Mouse (Mus musculus) liver, postnatal 0 days (tissue): ENCODE results near the gene Chrna1. TPM values are rescaled to one million over a fixed set of nuclear protein-coding genes. Genes with fewer than 3 reads are reported as not detected.

Experiments
- ATAC-seq: fragments of 200-750 bp; cut with Nextera tagmentation; 2 replicates; pipeline ENCODE4 v1.8.0; 2017; ENCODE audit warnings: mild to moderate bottlenecking, moderate library complexity
- DNase-seq: peaks from one replicate; pipeline ENCODE4 v3.0.0-alpha.2; 2016
- H3K27ac ChIP-seq: fragments of 300-500 bp; sonication (generic); 2 replicates; pipeline ENCODE4 v1.5.1; 2014; ENCODE audit warnings: antibody characterized with exemption, moderate library complexity, mild to moderate bottlenecking, low read depth
- H3K27me3 ChIP-seq: fragments of 300-500 bp; sonication (generic); 2 replicates; pipeline ENCODE4 v1.6.1; 2014; ENCODE audit warnings: low read length, control low read depth, mixed read lengths; ENCODE audit not compliant: insufficient read depth
- H3K36me3 ChIP-seq: fragments of 300-500 bp; sonication (generic); replicated peaks from 2 replicates; pipeline ENCODE4 v1.6.1; 2014; ENCODE audit warnings: mild to moderate bottlenecking, control low read depth, low read length, moderate library complexity, mixed read lengths; ENCODE audit not compliant: insufficient read depth
- H3K4me1 ChIP-seq: fragments of 300-500 bp; sonication (generic); 2 replicates; pipeline ENCODE4 v1.6.1; 2014; ENCODE audit warnings: antibody characterized with exemption, mild to moderate bottlenecking, control low read depth; ENCODE audit not compliant: insufficient read depth
- H3K4me2 ChIP-seq: fragments of 300-500 bp; sonication (generic); 2 replicates; pipeline ENCODE4 v1.6.1; 2014; ENCODE audit warnings: low read depth, mild to moderate bottlenecking, low read length, moderate library complexity, mixed read lengths
- H3K4me3 ChIP-seq: fragments of 300-500 bp; sonication (generic); 2 replicates; pipeline ENCODE4 v1.5.1; 2014; ENCODE audit warnings: low read depth, low read length
- H3K9ac ChIP-seq: fragments of 300-500 bp; sonication (generic); replicated peaks from 2 replicates; pipeline ENCODE4 v1.6.1; 2014; ENCODE audit warnings: mild to moderate bottlenecking, moderate library complexity
- H3K9me3 ChIP-seq: fragments of 300-500 bp; sonication (generic); 2 replicates; pipeline ENCODE4 v1.6.1; 2016; ENCODE audit warnings: mild to moderate bottlenecking, control low read depth, low read length, mixed read lengths
- CTCF ChIP-seq: sonication (generic); IDR thresholded peaks from 2 replicates; pipeline ENCODE4 v1.5.1; 2016; ENCODE audit warnings: antibody characterized with exemption, low read depth
- EP300 ChIP-seq: IDR thresholded peaks from 2 replicates; pipeline ENCODE4 v1.6.1; 2016; ENCODE audit warnings: antibody characterized with exemption, low read depth, mild to moderate bottlenecking
- WGBS: fragments of 180-500 bp; shearing (Covaris S2); extraction: QIAGEN DNeasy Blood & Tissue Kit; methylation state at CpG from one replicate; pipeline ENCODE4 v1.1.7; 2014; ENCODE audit not compliant: insufficient replicate concordance; 5-methylcytosine and 5-hydroxymethylcytosine counted together
- polyA plus RNA-seq: library from polyadenylated mRNA; unstranded; fragments of >200 nt; fragmentation: Nextera tagmentation; extraction: Ambion mirVana; gene quantifications from 2 replicates; pipeline ENCODE4 v1.2.1, GENCODE M21; 2015

The Chrna1 gene
- polyA plus RNA-seq, 1 experiment from 2014 or later, result 0.06 TPM

DNA sequence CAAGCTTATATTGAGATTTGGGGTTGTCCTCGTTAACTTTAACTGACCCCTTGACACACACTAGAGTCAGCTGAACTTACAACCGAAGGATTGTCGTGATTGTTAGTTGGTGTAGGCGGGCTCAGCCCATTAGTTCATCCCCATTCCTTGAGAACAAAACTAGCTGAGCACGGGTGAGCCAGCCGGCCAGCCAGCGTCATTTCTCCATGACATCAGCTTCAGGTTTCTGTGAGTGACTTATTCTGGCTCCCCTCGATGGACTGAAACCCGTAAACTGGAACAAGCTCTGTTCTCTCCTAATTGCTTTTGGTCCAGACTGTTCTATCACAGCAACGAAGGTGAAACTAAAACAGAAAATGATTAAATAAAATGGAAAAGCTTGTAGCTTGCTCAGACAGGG, 45.4 kb downstream of the Chrna1 start:
- peaks cover 6% of the 10 kb centered on the region; the same call in 1 of the 2 replicates for H3K4me1 ChIP-seq
- no peaks in the 10 kb centered on the region for H3K27me3 ChIP-seq
- ATAC-seq (no peak), DNase-seq (no peak)
- no peak overlapping the region for H3K4me2 ChIP-seq
- no peaks in the 10 kb centered on the region for H3K36me3 ChIP-seq
- TF ChIP-seq EP300, result no peak
- TF ChIP-seq CTCF, result no peak
- 79% methylated on average over 10 of the region's 10 CpGs for WGBS
- no peaks in the 10 kb centered on the region for H3K9me3 ChIP-seq
- H3K9ac ChIP-seq, result no peak overlapping the region
- no peak overlapping the region for H3K4me3 ChIP-seq
- no peak overlapping the region for H3K27ac ChIP-seq

DNA sequence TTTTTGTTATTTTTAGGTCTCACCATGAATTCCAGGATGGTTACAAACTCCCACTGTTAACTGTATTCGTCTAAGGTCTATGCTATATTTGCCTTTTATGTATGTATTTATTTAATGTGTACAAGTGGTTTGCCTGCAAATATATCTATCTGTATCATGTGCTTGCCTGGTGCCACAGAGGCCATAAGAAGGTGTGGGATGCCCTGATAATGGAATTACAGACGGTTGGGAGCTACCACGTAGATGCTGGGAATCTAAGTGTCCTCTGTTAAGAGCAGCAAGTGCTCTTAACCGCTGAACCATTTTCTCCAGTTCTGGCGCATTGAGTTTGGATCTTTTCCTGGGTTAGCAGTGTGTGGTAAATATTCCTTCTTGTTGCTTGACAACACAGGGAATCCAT, 49.7 kb downstream of the Chrna1 start:
- WGBS, result 61% methylated on average over 5 of the region's 5 CpGs
- peak overlapping the region; percentile 95 for H3K4me2 ChIP-seq
- TF ChIP-seq EP300 (peak; percentile 85; the same call in 1 of the 2 replicates), CTCF (no peak)
- H3K9me3 ChIP-seq, result no peaks in the 10 kb centered on the region
- H3K36me3 ChIP-seq, result no peaks in the 10 kb centered on the region
- H3K4me1 ChIP-seq, result peaks cover 11% of the 10 kb centered on the region
- DNase-seq, result no peak
- H3K9ac ChIP-seq, result no peak overlapping the region
- peak; percentile 55 for ATAC-seq
- peaks cover 10% of the 10 kb centered on the region for H3K27me3 ChIP-seq
- no peak overlapping the region for H3K4me3 ChIP-seq
- H3K27ac ChIP-seq, result 0 out of 2 replicates have a peak overlapping the region, but pooled peaks have one; percentile 23

DNA sequence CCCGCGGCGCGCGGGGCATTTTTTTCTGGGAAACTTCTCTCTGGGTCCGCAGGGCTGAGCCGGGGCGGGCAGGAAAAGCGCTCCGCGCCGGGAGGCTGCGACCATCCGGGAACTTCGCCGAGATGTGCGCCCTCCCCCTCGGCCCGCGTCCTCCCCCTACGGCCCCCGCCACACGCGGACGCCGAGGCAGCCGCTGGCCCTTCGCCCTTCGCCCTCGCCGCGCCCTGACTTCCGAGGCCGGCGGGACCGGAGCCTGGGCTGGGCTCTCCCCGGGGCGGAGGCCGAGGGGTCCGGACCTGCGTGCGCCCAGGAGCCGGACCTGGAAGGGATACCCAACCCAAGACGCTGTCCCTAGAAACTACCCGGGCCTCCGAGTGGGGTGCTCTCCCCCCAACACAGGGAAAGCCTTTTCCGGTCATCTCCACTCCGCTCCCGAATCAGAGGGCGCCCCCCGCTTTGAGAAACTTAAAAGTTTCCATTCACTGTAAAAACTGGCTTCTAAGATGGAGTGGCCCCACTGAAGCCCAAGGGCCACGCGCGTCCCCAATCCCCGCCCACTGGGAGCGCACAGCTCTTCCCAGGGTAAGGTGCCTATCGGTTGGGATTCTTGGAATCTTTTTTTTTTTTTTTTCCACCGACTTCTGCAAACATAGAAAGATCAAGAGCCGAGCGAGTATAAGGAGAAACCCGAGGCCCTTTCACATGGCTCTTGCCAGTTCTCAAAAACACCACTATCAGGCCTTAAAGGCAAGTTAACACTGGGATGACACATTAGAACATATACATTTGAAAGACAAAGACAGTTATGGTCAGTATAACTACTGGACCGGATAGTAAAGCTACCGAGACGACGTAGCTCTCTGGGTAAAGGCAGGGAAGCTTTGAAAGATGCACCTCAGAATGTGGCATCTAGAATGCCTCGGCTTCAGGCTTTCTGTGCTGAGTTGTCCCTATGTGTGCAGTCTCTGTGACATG, 50.5 kb downstream of the Chrna1 start, which contains the start of gene Wipf1:
Gene Wipf1 (minus strand): TSS at position 379 of the 975 bp plus-strand sequence.
- Histone ChIP-seq H3K36me3 (no peaks in the 10 kb centered on the region), H3K27ac (peak within 1 kb of the TSS; percentile 63), H3K27me3 (peaks cover 10% of the 10 kb centered on the region), H3K9ac (peak within 1 kb of the TSS; percentile 77), H3K4me3 (peak within 1 kb of the TSS; percentile 75), H3K4me1 (peaks cover 11% of the 10 kb centered on the region), H3K9me3 (no peaks in the 10 kb centered on the region), H3K4me2 (peak within 1 kb of the TSS; percentile 95)
- DNase-seq (peak; percentile 73), ATAC-seq (peak; percentile 75)
- no peak for TF ChIP-seq EP300
- no peak for TF ChIP-seq CTCF
- 4% methylated on average over 60 of the region's 66 CpGs for WGBS

DNA sequence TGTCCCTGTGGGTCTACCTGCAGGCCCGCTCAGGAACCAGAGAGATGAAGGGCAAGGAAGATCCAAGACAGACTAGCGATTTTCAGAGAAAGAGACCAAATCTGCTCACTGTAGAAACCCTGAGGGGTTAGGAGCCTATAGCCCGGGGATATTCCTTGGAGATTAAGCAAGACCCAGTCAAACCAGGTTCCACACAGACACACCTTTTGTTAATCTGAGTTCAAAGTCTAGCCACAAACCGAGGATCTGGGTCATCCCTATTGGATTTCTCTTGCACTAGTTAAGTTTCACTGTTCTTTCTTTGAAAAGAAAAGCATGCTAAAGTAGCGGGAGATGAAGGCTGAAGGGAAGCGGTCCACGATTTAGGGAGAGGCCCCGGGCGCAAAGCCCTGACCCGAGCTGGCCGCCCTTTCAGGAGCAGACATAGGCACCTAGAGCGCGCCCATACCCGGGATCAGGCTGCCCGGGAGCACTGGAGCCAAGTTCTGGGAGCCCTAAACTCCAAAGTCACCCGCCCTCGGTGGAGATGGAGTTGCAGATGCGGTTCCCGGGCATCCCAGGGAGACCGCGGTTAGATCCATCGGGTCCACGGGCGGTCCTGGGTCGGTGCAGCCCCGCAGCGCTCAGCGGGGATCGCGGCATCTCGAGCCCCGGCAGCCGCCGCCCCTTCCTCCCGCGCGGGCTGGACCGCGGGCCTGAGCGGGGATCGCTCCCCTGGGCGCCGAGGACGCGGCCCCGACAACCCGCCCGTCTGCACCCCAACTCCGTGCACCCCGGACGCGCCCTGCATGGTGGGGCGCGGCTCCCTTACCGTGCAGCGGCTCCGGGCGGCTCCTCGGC, 51.4 kb downstream of the Chrna1 start:
- WGBS, result 4% methylated on average over 48 of the region's 59 CpGs
- peaks cover 10% of the 10 kb centered on the region for H3K27me3 ChIP-seq
- ATAC-seq (peak; percentile 38), DNase-seq (peak; percentile 38)
- no peaks in the 10 kb centered on the region for H3K36me3 ChIP-seq
- H3K9ac ChIP-seq, result peak overlapping the region; percentile 77
- H3K9me3 ChIP-seq, result no peaks in the 10 kb centered on the region
- TF ChIP-seq EP300 (no peak), CTCF (no peak)
- H3K4me2 ChIP-seq, result peak overlapping the region; percentile 95
- peaks cover 11% of the 10 kb centered on the region for H3K4me1 ChIP-seq
- peak overlapping the region; percentile 75 for H3K4me3 ChIP-seq
- H3K27ac ChIP-seq, result peak overlapping the region; percentile 63

DNA sequence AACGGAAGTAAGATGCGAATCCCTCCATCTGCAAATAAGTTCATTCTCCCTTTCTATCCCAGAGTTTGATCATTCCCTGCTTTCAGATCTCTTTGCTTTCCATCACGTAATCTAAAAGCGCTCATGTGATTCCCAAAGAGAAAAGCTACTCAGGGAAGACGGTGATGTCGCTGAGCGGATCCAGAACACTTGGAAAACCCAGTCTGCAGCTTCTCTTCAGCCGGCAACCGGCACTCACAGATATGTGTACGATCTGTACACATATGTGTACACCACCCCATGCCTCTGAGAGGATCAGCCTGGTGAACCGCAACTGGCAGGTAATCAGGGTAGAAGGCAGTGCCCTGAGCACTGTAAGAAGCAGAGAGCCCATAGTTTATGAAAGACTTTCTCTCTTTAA, 52.2 kb downstream of the Chrna1 start:
- WGBS, result 83% methylated on average over 11 of the region's 11 CpGs
- peaks cover 13% of the 10 kb centered on the region for H3K4me1 ChIP-seq
- ATAC-seq, result no peak
- H3K27ac ChIP-seq, result no peak overlapping the region
- H3K9me3 ChIP-seq, result no peaks in the 10 kb centered on the region
- H3K36me3 ChIP-seq, result no peaks in the 10 kb centered on the region
- no peak for TF ChIP-seq CTCF
- no peak for TF ChIP-seq EP300
- no peak overlapping the region for H3K4me3 ChIP-seq
- no peak overlapping the region for H3K9ac ChIP-seq
- H3K27me3 ChIP-seq, result peaks cover 10% of the 10 kb centered on the region
- DNase-seq, result no peak
- H3K4me2 ChIP-seq, result peak overlapping the region; percentile 95; the same call in 1 of the 2 replicates

DNA sequence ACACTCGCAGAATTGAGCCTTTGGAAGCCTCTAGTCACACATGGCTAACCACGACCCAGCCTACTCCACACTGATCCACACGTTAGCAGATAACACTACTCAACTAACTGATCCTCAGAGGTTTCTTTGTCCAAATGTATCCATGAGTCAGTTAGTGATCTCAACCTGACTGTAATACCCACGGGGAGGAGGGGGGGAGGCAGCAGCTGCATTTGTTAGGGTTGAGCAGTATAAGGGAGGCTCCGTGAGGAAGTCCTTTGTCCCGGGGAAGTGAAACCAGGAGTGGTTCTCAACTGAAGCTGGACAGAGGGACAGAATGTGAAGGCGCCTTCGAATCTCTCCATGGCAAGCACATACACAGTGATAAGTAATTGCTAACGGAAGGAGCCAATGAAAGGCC, 53.4 kb downstream of the Chrna1 start:
- DNase-seq (no peak), ATAC-seq (no peak)
- no peak overlapping the region for H3K27ac ChIP-seq
- TF ChIP-seq EP300 (no peak), CTCF (no peak)
- H3K4me1 ChIP-seq, result peaks cover 17% of the 10 kb centered on the region
- H3K27me3 ChIP-seq, result peaks cover 10% of the 10 kb centered on the region
- no peaks in the 10 kb centered on the region for H3K9me3 ChIP-seq
- no peak overlapping the region for H3K4me2 ChIP-seq
- H3K4me3 ChIP-seq, result no peak overlapping the region
- H3K9ac ChIP-seq, result no peak overlapping the region
- WGBS, result 46% methylated on average over 9 of the region's 9 CpGs
- no peaks in the 10 kb centered on the region for H3K36me3 ChIP-seq
